In the genomic region with DNA sequence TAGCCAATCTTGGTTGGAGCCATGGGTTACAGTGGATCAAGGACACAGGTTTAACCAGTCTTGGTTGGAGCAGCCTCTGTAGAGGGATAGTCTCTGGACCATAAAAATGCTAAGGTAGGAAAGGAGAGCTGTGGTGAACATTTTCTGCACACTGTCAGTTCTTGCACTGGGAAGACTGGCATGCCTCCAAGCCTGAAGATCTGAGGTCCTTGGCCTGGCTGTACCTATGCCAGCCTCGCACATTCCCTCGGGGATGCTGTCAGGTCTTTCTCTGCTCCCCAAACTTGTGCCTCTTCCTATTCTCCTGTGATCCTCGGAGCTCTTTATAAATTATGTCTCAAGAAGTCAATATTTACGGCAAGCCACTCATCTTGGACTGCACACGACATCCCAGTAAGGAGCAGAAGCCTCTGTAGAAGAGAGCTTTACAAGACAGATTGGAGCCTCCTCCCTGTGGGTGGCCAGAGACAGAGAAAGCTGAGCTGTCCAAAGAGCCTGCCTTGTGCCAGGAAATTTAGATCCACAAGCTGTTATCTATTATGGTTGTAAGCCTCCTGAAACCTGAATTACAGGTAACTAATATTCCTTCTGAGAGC, we compare ENCODE assay signal across 17 mouse cellular contexts.
A peak's percentile ranks its signal among the peaks of the same experiment; 100 is the strongest.
DNase-seq lines count a peak whose midpoint lies in the region; ATAC-seq lines count a peak whose summit lies in the region.
"Had no signal": no experiment of that assay in that cellular context is flagged by ENCODE, and none has a peak within 500 bp of the region (broad histone marks: within the 10 kb centered on the region; RNA-seq: fewer than 3 reads in every experiment).

No protein-coding gene starts in this region.

- no peaks in the 10 kb centered on the region for H3K9me3 ChIP-seq in heart, embryonic 12.5 days (replicated peaks)
- H3K9me3 ChIP-seq in forebrain, embryonic 10.5 days: no peaks in the 10 kb centered on the region
- H3K9me3 ChIP-seq: embryonic facial prominence, embryonic 10.5 days; hindbrain, embryonic 13.5 days; neural tube, embryonic 13.5 days had no signal

- H3K27me3 ChIP-seq in heart, embryonic 12.5 days (replicated peaks): no peaks in the 10 kb centered on the region
- H3K27me3 ChIP-seq in forebrain, embryonic 10.5 days (ENCODE audit: poor library complexity, severe bottlenecking): no peaks in the 10 kb centered on the region
- H3K27me3 ChIP-seq: hindbrain, embryonic 13.5 days; neural tube, embryonic 13.5 days had no signal

- no peak overlapping the region for H3K9ac ChIP-seq in heart, embryonic 12.5 days
- H3K9ac ChIP-seq: hindbrain, embryonic 13.5 days; liver, embryonic 14.5 days; neural tube, embryonic 13.5 days had no signal

- H3K36me3 ChIP-seq in heart, embryonic 12.5 days: no peaks in the 10 kb centered on the region
- H3K36me3 ChIP-seq in forebrain, embryonic 10.5 days (replicated peaks): no peaks in the 10 kb centered on the region
- H3K36me3 ChIP-seq: embryonic facial prominence, embryonic 10.5 days; hindbrain, embryonic 13.5 days; neural tube, embryonic 13.5 days had no signal

- ATAC-seq in heart, embryonic 12.5 days (ENCODE audit: insufficient number of reproducible peaks, low FRiP score): no peak

- H3K4me3 ChIP-seq in heart, embryonic 12.5 days: no peak overlapping the region
- no peak overlapping the region for H3K4me3 ChIP-seq in forebrain, embryonic 10.5 days
- H3K4me3 ChIP-seq: embryonic facial prominence, embryonic 10.5 days; gastrocnemius, adult 2 months; hindbrain, embryonic 13.5 days; neural tube, embryonic 13.5 days had no signal

- WGBS in heart, embryonic 12.5 days: 77% methylated on average over 5 of the region's 5 CpGs
- WGBS in forebrain, embryonic 10.5 days: 87% methylated on average over 5 of the region's 5 CpGs

- intact Hi-C loops in heart, postnatal 14 days (cut with DNase I): no loop called here

- no peak overlapping the region for H3K27ac ChIP-seq in heart, embryonic 12.5 days (ENCODE audit: poor library complexity, severe bottlenecking)
- H3K27ac ChIP-seq in forebrain, embryonic 10.5 days: no peak overlapping the region
- H3K27ac ChIP-seq: embryonic facial prominence, embryonic 10.5 days; gastrocnemius, adult 2 months; hindbrain, embryonic 13.5 days; liver, embryonic 14.5 days; macrophage; neural tube, embryonic 13.5 days had no signal

- no peaks in the 10 kb centered on the region for H3K4me1 ChIP-seq in heart, embryonic 12.5 days (replicated peaks)
- H3K4me1 ChIP-seq in forebrain, embryonic 10.5 days: no peaks in the 10 kb centered on the region
- H3K4me1 ChIP-seq: hindbrain, embryonic 13.5 days; neural tube, embryonic 13.5 days had no signal

- H3K4me2 ChIP-seq in heart, embryonic 12.5 days: no peak overlapping the region
- H3K4me2 ChIP-seq: heart, embryonic 11.5 days; hindbrain, embryonic 13.5 days; neural tube, embryonic 13.5 days had no signal

- peak; percentile 11 for DNase-seq in heart, postnatal 14 days
- DNase-seq in lung, postnatal 36 days: peak; percentile 10
- DNase-seq in lung, postnatal 10 days: no peak
- peak; percentile 75 to 79 for DNase-seq in cerebellum, adult 18-20 months
- DNase-seq in kidney, postnatal 14 days: peak; percentile 66
- DNase-seq in spleen, postnatal 14 days (ENCODE audit: low spot score in 2 of 2): no peak
- DNase-seq in forebrain, embryonic 10.5 days (ENCODE audit: extremely low spot score, low spot score): no peak
- DNase-seq: gastrocnemius, adult 2 months; midbrain, embryonic 14.5 days; thymus, adult 18-20 months had no signal

Comparison
In these comparisons a context has a peak if more than half of its experiments do, and no peak if none do; other contexts are left out.
1. DNase-seq: peak in heart, postnatal 14 days (2 of 2), lung, postnatal 36 days (single experiment), cerebellum, adult 18-20 months (2 of 2) and kidney, postnatal 14 days (single experiment); none in lung, postnatal 10 days (single experiment), spleen, postnatal 14 days (0 of 2) and forebrain, embryonic 10.5 days (single experiment).